Mouse (Mus musculus) MEL (cell line): ENCODE measurements at regions not wholly inside any gene's neighbourhood (a gene's known extent, or its start where the extent isn't known, plus 50 kb on each side); places are given as distances from the start of the nearest gene placed in this dataset.

Experiments
- DNase-seq: peaks from one replicate; pipeline ENCODE4 v3.0.0; 2011; ENCODE audit warnings: low read depth, low spot score
- H3K27ac ChIP-seq: 2 replicates; pipeline ENCODE4 v1.5.1; 2012; ENCODE audit warnings: low read depth, mild to moderate bottlenecking, control low read depth, low read length, moderate library complexity; ENCODE audit not compliant: control insufficient read depth
- H3K27me3 ChIP-seq, 2 experiments: fragments of 150-350 bp in 1 of 2; sonication (generic) in 1 of 2; 2 replicates each; pipeline ENCODE4 v1.6.1; 2012; ENCODE audit warnings: low read length in 2 of 2, mild to moderate bottlenecking in 2 of 2, improper control_type of control experiment in 1 of 2, moderate library complexity in 1 of 2; ENCODE audit not compliant: insufficient read depth in 2 of 2, control insufficient read depth in 1 of 2
- H3K36me3 ChIP-seq, 2 experiments: 2 replicates each; pipeline ENCODE4 v1.6.1; 2012 to 2014; ENCODE audit warnings: low read length in 2 of 2, improper control_type of control experiment in 1 of 2, inconsistent platforms in 1 of 2, mild to moderate bottlenecking in 1 of 2; ENCODE audit not compliant: insufficient read depth in 2 of 2, control insufficient read depth in 1 of 2
- H3K4me1 ChIP-seq, 2 experiments: fragments of 150-350 bp in 1 of 2; sonication (generic) in 1 of 2; 2 replicates each; pipeline ENCODE4 v1.6.1; 2012; ENCODE audit warnings: low read length in 2 of 2, improper control_type of control experiment in 1 of 2, mild to moderate bottlenecking in 1 of 2; ENCODE audit not compliant: insufficient read depth in 2 of 2, control insufficient read depth in 1 of 2
- H3K4me3 ChIP-seq, 2 experiments: fragments of 150-350 bp in 1 of 2; sonication (generic) in 1 of 2; 2 replicates each; pipeline ENCODE4 v1.5.1; 2012; ENCODE audit warnings: low read depth in 2 of 2, low read length in 2 of 2, mild to moderate bottlenecking in 2 of 2, moderate library complexity in 2 of 2, control low read depth in 1 of 2, improper control_type of control experiment in 1 of 2; ENCODE audit not compliant: control insufficient read depth in 1 of 2, insufficient read depth in 1 of 2
- H3K79me2 ChIP-seq: 2 replicates; pipeline ENCODE4 v1.6.1; 2012; ENCODE audit warnings: mild to moderate bottlenecking, low read length, moderate library complexity; ENCODE audit not compliant: control insufficient read depth, poor library complexity, insufficient read depth
- H3K9ac ChIP-seq: 2 replicates; pipeline ENCODE4 v1.6.1; 2012; ENCODE audit warnings: low read depth, mild to moderate bottlenecking, control low read depth, low read length, moderate library complexity; ENCODE audit not compliant: control insufficient read depth, poor library complexity, severe bottlenecking
- H3K9me3 ChIP-seq: fragments of 150-350 bp; sonication (generic); replicated peaks from 2 replicates; pipeline ENCODE4 v1.6.1; 2012; ENCODE audit warnings: mild to moderate bottlenecking, low read length, improper control_type of control experiment, moderate library complexity; ENCODE audit not compliant: insufficient read depth
- BHLHE40 ChIP-seq: IDR thresholded peaks from 2 replicates; pipeline ENCODE4 v1.6.1; 2012; ENCODE audit warnings: low read depth, mild to moderate bottlenecking, inconsistent platforms, low read length, improper control_type of control experiment, borderline replicate concordance
- CHD2 ChIP-seq: IDR thresholded peaks from 2 replicates; pipeline ENCODE4 v1.6.1; 2011; ENCODE audit warnings: low read length, improper control_type of control experiment
- ELF1 ChIP-seq: IDR thresholded peaks from 2 replicates; pipeline ENCODE4 v1.6.1; 2014; ENCODE audit warnings: low read depth, mild to moderate bottlenecking, inconsistent platforms, low read length, improper control_type of control experiment, moderate library complexity
- ETS1 ChIP-seq: IDR thresholded peaks from 2 replicates; pipeline ENCODE4 v1.6.1; 2012; ENCODE audit warnings: low read depth, mild to moderate bottlenecking, inconsistent platforms, low read length, improper control_type of control experiment, moderate library complexity
- HCFC1 ChIP-seq: IDR thresholded peaks from 2 replicates; pipeline ENCODE4 v1.6.1; 2012; ENCODE audit warnings: low read depth, mild to moderate bottlenecking, inconsistent platforms, low read length, improper control_type of control experiment, moderate library complexity
- JUND ChIP-seq: IDR thresholded peaks from 2 replicates; pipeline ENCODE4 v1.6.1; 2011; ENCODE audit warnings: low read depth, mild to moderate bottlenecking, improper control_type of control experiment, low read length
- KAT2A ChIP-seq: conservative IDR thresholded peaks from 2 replicates; pipeline ENCODE4 v1.6.1; 2012; ENCODE audit warnings: low read depth, low read length, improper control_type of control experiment, inconsistent platforms
- MAFK ChIP-seq: IDR thresholded peaks from 2 replicates; pipeline ENCODE4 v1.6.1; 2011; ENCODE audit warnings: low read depth, mild to moderate bottlenecking, low read length, improper control_type of control experiment, borderline replicate concordance
- MEF2A ChIP-seq: IDR thresholded peaks from 2 replicates; pipeline ENCODE4 v1.6.1; 2014; ENCODE audit warnings: low read depth, mild to moderate bottlenecking, inconsistent platforms, low read length, improper control_type of control experiment; ENCODE audit not compliant: poor library complexity, insufficient replicate concordance, severe bottlenecking; ENCODE audit errors: extremely low read depth
- MYB ChIP-seq: IDR thresholded peaks from 2 replicates; pipeline ENCODE4 v1.6.1; 2011; ENCODE audit warnings: mild to moderate bottlenecking, low read depth, low read length, improper control_type of control experiment
- NELFE ChIP-seq: IDR thresholded peaks from 2 replicates; pipeline ENCODE4 v1.6.1; 2011; ENCODE audit warnings: low read depth, low read length, improper control_type of control experiment
- NRF1 ChIP-seq: IDR thresholded peaks from 2 replicates; pipeline ENCODE4 v1.6.1; 2014; ENCODE audit warnings: low read depth, mild to moderate bottlenecking, inconsistent platforms, low read length, improper control_type of control experiment, moderate library complexity; ENCODE audit not compliant: poor library complexity, insufficient read depth, severe bottlenecking
- RAD21 ChIP-seq: IDR thresholded peaks from 2 replicates; pipeline ENCODE4 v1.6.1; 2011; ENCODE audit warnings: mild to moderate bottlenecking, low read depth, low read length, improper control_type of control experiment
- SMC3 ChIP-seq: IDR thresholded peaks from 2 replicates; pipeline ENCODE4 v1.6.1; 2011; ENCODE audit warnings: low read depth, low read length, improper control_type of control experiment
- USF1 ChIP-seq: IDR thresholded peaks from 2 replicates; pipeline ENCODE4 v1.6.1; 2014; ENCODE audit warnings: low read depth, mild to moderate bottlenecking, inconsistent platforms, low read length, improper control_type of control experiment, moderate library complexity
- USF2 ChIP-seq, 2 experiments: IDR thresholded peaks; 2 replicates each; pipeline ENCODE4 v1.6.1; 2011 to 2012; ENCODE audit warnings: improper control_type of control experiment in 2 of 2, low read length in 2 of 2, borderline replicate concordance in 1 of 2, inconsistent platforms in 1 of 2, low read depth in 1 of 2, mild to moderate bottlenecking in 1 of 2; ENCODE audit not compliant: insufficient read depth in 1 of 2
- ZKSCAN1 ChIP-seq: IDR thresholded peaks from 2 replicates; pipeline ENCODE4 v1.6.1; 2012; ENCODE audit warnings: low read depth, mild to moderate bottlenecking, inconsistent platforms, low read length, improper control_type of control experiment, moderate library complexity
- ZMIZ1 ChIP-seq: IDR thresholded peaks from 2 replicates; pipeline ENCODE4 v1.6.1; 2012; ENCODE audit warnings: low read depth, mild to moderate bottlenecking, inconsistent platforms, low read length, improper control_type of control experiment, moderate library complexity
- ZNF384 ChIP-seq: IDR thresholded peaks from 2 replicates; pipeline ENCODE4 v1.6.1; 2012; ENCODE audit warnings: low read depth, mild to moderate bottlenecking, inconsistent platforms, low read length, improper control_type of control experiment

DNA sequence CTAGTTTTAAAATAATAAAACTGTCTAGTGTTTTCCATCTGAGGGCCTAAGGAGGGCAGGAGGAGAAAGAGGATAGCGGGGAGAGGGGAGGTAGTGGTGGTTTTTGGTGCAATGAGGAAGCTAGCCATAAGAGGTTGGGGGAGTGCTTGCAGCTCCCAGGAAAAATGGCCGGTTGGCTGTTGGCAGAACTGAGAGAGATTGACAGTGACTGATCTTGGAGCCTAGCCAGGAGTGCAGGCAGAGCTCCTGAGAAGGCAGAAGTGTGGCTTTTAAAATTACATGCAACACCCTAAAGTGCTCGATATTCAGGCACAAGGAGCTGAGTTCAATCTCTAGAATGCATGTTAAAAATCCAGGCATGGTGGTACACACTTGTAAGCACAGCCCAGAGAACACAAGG is 938.3 kb upstream of the 2610301B20Rik start:
- Histone ChIP-seq H3K9ac (no peak overlapping the region), H3K36me3 (no peaks in the 10 kb centered on the region), H3K4me1 (no peaks in the 10 kb centered on the region), H3K4me3 (no peak overlapping the region)
- no peak for TF ChIP-seq JUND
- no peak for TF ChIP-seq ZKSCAN1
- TF ChIP-seq BHLHE40, result no peak
- TF ChIP-seq SMC3, result no peak
- TF ChIP-seq ZMIZ1, result no peak
- TF ChIP-seq ZNF384, result no peak
- no peak for TF ChIP-seq ELF1
- no peak for TF ChIP-seq MEF2A
- TF ChIP-seq KAT2A, result no peak
- no peak for TF ChIP-seq USF1
- TF ChIP-seq, all 39 proteins: peak for 0
- H3K79me2 ChIP-seq, result no peaks in the 10 kb centered on the region
- peak; percentile 49 for DNase-seq
- no peaks in the 10 kb centered on the region for H3K27me3 ChIP-seq
- no peaks in the 10 kb centered on the region for H3K9me3 ChIP-seq
- no peak overlapping the region for H3K27ac ChIP-seq

DNA sequence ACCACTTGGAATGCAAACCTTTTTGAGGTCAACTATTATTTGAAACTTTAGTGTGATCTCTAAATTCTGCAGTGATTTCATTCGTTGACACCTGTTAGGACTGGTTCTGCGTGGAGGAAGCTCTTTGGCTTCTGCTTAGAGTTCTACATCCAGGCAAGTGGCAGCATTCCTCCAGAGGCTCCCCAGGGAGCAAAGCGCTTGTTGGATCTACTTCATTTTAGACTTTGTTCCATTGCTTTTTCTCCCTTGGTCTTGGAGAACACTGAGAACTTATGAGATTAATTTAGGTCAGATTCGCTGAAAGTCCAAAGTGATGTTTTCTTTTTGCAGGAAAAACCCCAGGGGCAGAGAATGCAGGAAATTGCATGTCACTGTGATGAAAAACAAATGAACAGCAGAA is 922.9 kb upstream of the 2610301B20Rik start:
- DNase-seq, result no peak
- Histone ChIP-seq H3K79me2 (no peaks in the 10 kb centered on the region), H3K27ac (no peak overlapping the region), H3K4me1 (no peaks in the 10 kb centered on the region), H3K9me3 (no peaks in the 10 kb centered on the region), H3K9ac (no peak overlapping the region), H3K27me3 (no peaks in the 10 kb centered on the region), H3K4me3 (no peak overlapping the region), H3K36me3 (no peaks in the 10 kb centered on the region)
- no peak for TF ChIP-seq HCFC1
- TF ChIP-seq USF2 (IDR thresholded peaks at IDR 0.05; ENCODE audit: borderline replicate concordance in 1 of 2, insufficient read depth in 1 of 2, low read depth in 1 of 2, low read length in 2 of 2), result no peak
- no peak for TF ChIP-seq NRF1
- TF ChIP-seq NELFE, result no peak
- TF ChIP-seq ETS1, result no peak
- no peak for TF ChIP-seq MEF2A
- TF ChIP-seq ELF1, result no peak
- no peak for TF ChIP-seq CHD2
- no peak for TF ChIP-seq MYB
- no peak for TF ChIP-seq MAFK
- no peak for TF ChIP-seq RAD21
